Mouse (Mus musculus) embryonic facial prominence, embryonic 15.5 days (tissue): ENCODE measurements around the gene Twf2. TPM values are rescaled to one million over a fixed set of nuclear protein-coding genes. Genes with fewer than 3 reads are reported as not detected.
A peak's percentile ranks its signal among the peaks of the same experiment; 100 is the strongest.

Experiments used
- ATAC-seq: fragments of 200-750 bp; cut with Nextera tagmentation; 2 replicates; pipeline ENCODE4 v1.8.0; 2017; ENCODE audit warnings: low read depth, moderate TSS enrichment; ENCODE audit not compliant: insufficient number of reproducible peaks, low FRiP score, low TSS enrichment
- H3K27ac ChIP-seq: fragments of 300-500 bp; sonication (generic); replicated peaks from 2 replicates; pipeline ENCODE4 v1.5.1; 2015; ENCODE audit warnings: mild to moderate bottlenecking, inconsistent platforms
- H3K27me3 ChIP-seq: fragments of 300-500 bp; sonication (generic); 2 replicates; pipeline ENCODE4 v1.6.1; 2015; ENCODE audit warnings: inconsistent platforms
- H3K36me3 ChIP-seq: fragments of 300-500 bp; sonication (generic); 2 replicates; pipeline ENCODE4 v1.6.1; 2015; ENCODE audit warnings: mild to moderate bottlenecking, inconsistent platforms
- H3K4me1 ChIP-seq: fragments of 300-500 bp; sonication (generic); 2 replicates; pipeline ENCODE4 v1.6.1; 2015; ENCODE audit warnings: inconsistent platforms
- H3K4me2 ChIP-seq: fragments of 300-500 bp; sonication (generic); replicated peaks from 2 replicates; pipeline ENCODE4 v1.6.1; 2015; ENCODE audit warnings: mild to moderate bottlenecking, inconsistent platforms
- H3K4me3 ChIP-seq: fragments of 300-500 bp; sonication (generic); replicated peaks from 2 replicates; pipeline ENCODE4 v1.5.1; 2015; ENCODE audit warnings: mild to moderate bottlenecking, inconsistent platforms
- H3K9ac ChIP-seq: fragments of 300-500 bp; sonication (generic); 2 replicates; pipeline ENCODE4 v1.6.1; 2015; ENCODE audit warnings: inconsistent platforms
- H3K9me3 ChIP-seq: fragments of 300-500 bp; sonication (generic); replicated peaks from 2 replicates; pipeline ENCODE4 v1.6.1; 2016; ENCODE audit warnings: inconsistent platforms
- WGBS: fragments of 180-500 bp; shearing (Covaris S2); methylation state at CpG from one replicate; pipeline ENCODE4 v1.1.7; 2015; 5-methylcytosine and 5-hydroxymethylcytosine counted together
- polyA plus RNA-seq: library from polyadenylated mRNA; unstranded; fragments of >200 nt; fragmentation: Nextera tagmentation; extraction: Ambion mirVana; gene quantifications from 2 replicates; pipeline ENCODE4 v1.2.1, GENCODE M21; 2015

The Twf2 gene
- polyA plus RNA-seq, 1 experiment from 2014 or later = 57.2 TPM

- no peak overlapping the region for H3K4me2 ChIP-seq
- WGBS = 86% methylated on average over 3 of the region's 3 CpGs
- no peaks in the 10 kb centered on the region for H3K27me3 ChIP-seq
- no peak overlapping the region for H3K27ac ChIP-seq
- no peak for ATAC-seq
- no peak overlapping the region for H3K4me3 ChIP-seq
- no peaks in the 10 kb centered on the region for H3K9me3 ChIP-seq
- H3K4me1 ChIP-seq = peaks cover 5% of the 10 kb centered on the region
- no peak overlapping the region for H3K9ac ChIP-seq
- H3K36me3 ChIP-seq = peaks cover 78% of the 10 kb centered on the region
Measured at GRCm38 (mm10) chr9:106179964-106180363, 22.9 kb upstream of the Twf2 start.

GRCm38 (mm10) chr9:106182146-106182545 lies 20.8 kb upstream of the Twf2 start:
- ATAC-seq = no peak

GRCm38 (mm10) chr9:106183996-106184395 lies 18.9 kb upstream of the Twf2 start:
- WGBS = 92% methylated on average over 5 of the region's 5 CpGs
- peaks cover 94% of the 10 kb centered on the region for H3K36me3 ChIP-seq

More at GRCm38 (mm10) chr9:106182146-106182545, 20.8 kb upstream of the Twf2 start:
- Histone ChIP-seq H3K9me3 (no peaks in the 10 kb centered on the region), H3K27ac (no peak overlapping the region), H3K4me1 (no peaks in the 10 kb centered on the region), H3K4me3 (no peak overlapping the region), H3K36me3 (peaks cover 91% of the 10 kb centered on the region), H3K27me3 (no peaks in the 10 kb centered on the region), H3K9ac (no peak overlapping the region), H3K4me2 (no peak overlapping the region)
- 96% methylated on average over 4 of the region's 4 CpGs for WGBS

GRCm38 (mm10) chr9:106191355-106191754 lies 11.6 kb upstream of the Twf2 start:
- Histone ChIP-seq H3K36me3 (peaks cover 90% of the 10 kb centered on the region), H3K9me3 (no peaks in the 10 kb centered on the region), H3K4me3 (no peak overlapping the region), H3K27me3 (no peaks in the 10 kb centered on the region), H3K27ac (no peak overlapping the region), H3K4me2 (no peak overlapping the region), H3K9ac (no peak overlapping the region), H3K4me1 (no peaks in the 10 kb centered on the region)
- WGBS = 94% methylated on average over 1 of the region's 1 CpGs
- ATAC-seq = no peak

More at GRCm38 (mm10) chr9:106183996-106184395, 18.9 kb upstream of the Twf2 start:
- Histone ChIP-seq H3K4me2 (no peak overlapping the region), H3K4me3 (no peak overlapping the region), H3K9ac (no peak overlapping the region), H3K27me3 (no peaks in the 10 kb centered on the region), H3K27ac (no peak overlapping the region), H3K4me1 (no peaks in the 10 kb centered on the region), H3K9me3 (no peaks in the 10 kb centered on the region)
- no peak for ATAC-seq

GRCm38 (mm10) chr9:106192024-106192423 lies 10.9 kb upstream of the Twf2 start:
- Histone ChIP-seq H3K27me3 (no peaks in the 10 kb centered on the region), H3K4me3 (no peak overlapping the region), H3K4me1 (no peaks in the 10 kb centered on the region), H3K36me3 (peaks cover 89% of the 10 kb centered on the region), H3K9ac (no peak overlapping the region), H3K4me2 (no peak overlapping the region), H3K9me3 (no peaks in the 10 kb centered on the region), H3K27ac (no peak overlapping the region)
- WGBS = 90% methylated on average over 8 of the region's 8 CpGs
- no peak for ATAC-seq

- no peak overlapping the region; the same call in 1 of the 2 replicates for H3K27ac ChIP-seq
- no peaks in the 10 kb centered on the region for H3K9me3 ChIP-seq
- ATAC-seq = no peak; the same call in 1 of the 2 replicates
- peaks cover 6% of the 10 kb centered on the region for H3K4me1 ChIP-seq
- H3K4me2 ChIP-seq = no peak overlapping the region
- WGBS = 83% methylated on average over 1 of the region's 1 CpGs
- H3K4me3 ChIP-seq = no peak overlapping the region
- no peak overlapping the region for H3K9ac ChIP-seq
- H3K27me3 ChIP-seq = no peaks in the 10 kb centered on the region
- H3K36me3 ChIP-seq = peaks cover 79% of the 10 kb centered on the region
Measured at GRCm38 (mm10) chr9:106192998-106193397, 9.9 kb upstream of the Twf2 start.

- Histone ChIP-seq H3K27me3 (no peaks in the 10 kb centered on the region), H3K4me2 (no peak overlapping the region), H3K27ac (no peak overlapping the region; the same call in 1 of the 2 replicates), H3K9me3 (no peaks in the 10 kb centered on the region), H3K4me3 (no peak overlapping the region), H3K4me1 (peaks cover 12% of the 10 kb centered on the region), H3K9ac (no peak overlapping the region), H3K36me3 (peaks cover 67% of the 10 kb centered on the region)
- no peak for ATAC-seq
- WGBS = 90% methylated on average over 8 of the region's 8 CpGs
Measured at GRCm38 (mm10) chr9:106193930-106194807, 8.7 kb upstream of the Twf2 start.

- Histone ChIP-seq H3K4me3 (no peak overlapping the region), H3K36me3 (peaks cover 52% of the 10 kb centered on the region), H3K4me2 (no peak overlapping the region), H3K4me1 (peaks cover 21% of the 10 kb centered on the region), H3K9ac (no peak overlapping the region), H3K9me3 (no peaks in the 10 kb centered on the region), H3K27me3 (no peaks in the 10 kb centered on the region), H3K27ac (no peak overlapping the region)
- ATAC-seq = no peak
- WGBS = 90% methylated on average over 8 of the region's 8 CpGs
Measured at GRCm38 (mm10) chr9:106195693-106196092, 7.2 kb upstream of the Twf2 start.

- H3K27ac ChIP-seq = no peak overlapping the region
- no peak overlapping the region for H3K9ac ChIP-seq
- ATAC-seq = no peak
- no peaks in the 10 kb centered on the region for H3K9me3 ChIP-seq
- peaks cover 39% of the 10 kb centered on the region for H3K36me3 ChIP-seq
- H3K4me2 ChIP-seq = no peak overlapping the region
- H3K4me3 ChIP-seq = no peak overlapping the region
- H3K27me3 ChIP-seq = no peaks in the 10 kb centered on the region
- peaks cover 22% of the 10 kb centered on the region for H3K4me1 ChIP-seq
- 90% methylated on average over 3 of the region's 3 CpGs for WGBS
Measured at GRCm38 (mm10) chr9:106197081-106197713, 5.7 kb upstream of the Twf2 start.

- no peak for ATAC-seq
- Histone ChIP-seq H3K36me3 (peaks cover 34% of the 10 kb centered on the region), H3K9me3 (no peaks in the 10 kb centered on the region), H3K4me2 (peak overlapping the region; percentile 64; the same call in 1 of the 2 replicates), H3K9ac (no peak overlapping the region), H3K4me3 (peak overlapping the region; percentile 65), H3K4me1 (peaks cover 24% of the 10 kb centered on the region), H3K27me3 (no peaks in the 10 kb centered on the region), H3K27ac (no peak overlapping the region)
- WGBS = 91% methylated on average over 9 of the region's 9 CpGs
Measured at GRCm38 (mm10) chr9:106197732-106198131, 5.2 kb upstream of the Twf2 start.

GRCm38 (mm10) chr9:106198962-106199458 lies 3.9 kb upstream of the Twf2 start:
- under 1% methylated on average over 51 of the region's 51 CpGs for WGBS
- H3K4me2 ChIP-seq = peak overlapping the region; percentile 64
- ATAC-seq = peak; percentile 72

More at GRCm38 (mm10) chr9:106198962-106199458, 3.9 kb upstream of the Twf2 start:
- Histone ChIP-seq H3K4me3 (peak overlapping the region; percentile 65), H3K9me3 (no peaks in the 10 kb centered on the region), H3K4me1 (peaks cover 31% of the 10 kb centered on the region), H3K9ac (peak overlapping the region; percentile 62), H3K36me3 (peaks cover 26% of the 10 kb centered on the region), H3K27ac (no peak overlapping the region), H3K27me3 (no peaks in the 10 kb centered on the region)
